Mouse (Mus musculus) cerebellum, adult 2 months (tissue): ENCODE results near the gene Gm11146. TPM values are rescaled to one million over a fixed set of nuclear protein-coding genes. Genes with fewer than 3 reads are reported as not detected.

ENCODE experiments used
- DNase-seq, 2 experiments: peaks; one replicate each; pipeline ENCODE4 v3.0.0; 2021
- H3K27ac ChIP-seq: fragments of 200-500 bp; 2 replicates; pipeline ENCODE4 v1.5.1; 2012; ENCODE audit warnings: low read length, control low read depth, inconsistent platforms; ENCODE audit not compliant: insufficient read depth
- H3K27me3 ChIP-seq: fragments of 200-500 bp; 2 replicates; pipeline ENCODE4 v1.6.1; 2012; ENCODE audit warnings: inconsistent platforms, mild to moderate bottlenecking, low read length, moderate library complexity; ENCODE audit not compliant: control insufficient read depth, insufficient read depth
- H3K4me1 ChIP-seq: fragments of 200-500 bp; 2 replicates; pipeline ENCODE4 v1.6.1; 2011; ENCODE audit warnings: low read length; ENCODE audit not compliant: control insufficient read depth, insufficient read depth
- H3K4me3 ChIP-seq: fragments of 200-500 bp; replicated peaks from 2 replicates; pipeline ENCODE3; 2011; ENCODE audit warnings: mild to moderate bottlenecking, low read depth, low read length, control low read depth; ENCODE audit not compliant: insufficient read depth
- CTCF ChIP-seq: fragments of 200-500 bp; IDR thresholded peaks from 2 replicates; pipeline ENCODE4 v1.5.1; 2011; ENCODE audit warnings: low read depth, mild to moderate bottlenecking, control low read depth, low read length, moderate library complexity, borderline replicate concordance; ENCODE audit not compliant: insufficient read depth
- POLR2A ChIP-seq: fragments of 200-500 bp; IDR thresholded peaks from 2 replicates; pipeline ENCODE4 v1.6.1; 2011; ENCODE audit warnings: low read length, control low read depth, borderline replicate concordance; ENCODE audit not compliant: insufficient read depth
- WGBS: fragments of 180-500 bp; shearing (Covaris S2); methylation state at CpG from one replicate; pipeline ENCODE4 v1.1.7; 2018; 5-methylcytosine and 5-hydroxymethylcytosine counted together
- polyA plus RNA-seq: library from polyadenylated mRNA; depleted of rRNA; stranded (reverse); fragments of >200 nt; gene quantifications from 2 replicates; pipeline ENCODE4 v1.2.3, GENCODE M21; 2012

The Gm11146 gene
- polyA plus RNA-seq, 1 experiment: not detected

DNA sequence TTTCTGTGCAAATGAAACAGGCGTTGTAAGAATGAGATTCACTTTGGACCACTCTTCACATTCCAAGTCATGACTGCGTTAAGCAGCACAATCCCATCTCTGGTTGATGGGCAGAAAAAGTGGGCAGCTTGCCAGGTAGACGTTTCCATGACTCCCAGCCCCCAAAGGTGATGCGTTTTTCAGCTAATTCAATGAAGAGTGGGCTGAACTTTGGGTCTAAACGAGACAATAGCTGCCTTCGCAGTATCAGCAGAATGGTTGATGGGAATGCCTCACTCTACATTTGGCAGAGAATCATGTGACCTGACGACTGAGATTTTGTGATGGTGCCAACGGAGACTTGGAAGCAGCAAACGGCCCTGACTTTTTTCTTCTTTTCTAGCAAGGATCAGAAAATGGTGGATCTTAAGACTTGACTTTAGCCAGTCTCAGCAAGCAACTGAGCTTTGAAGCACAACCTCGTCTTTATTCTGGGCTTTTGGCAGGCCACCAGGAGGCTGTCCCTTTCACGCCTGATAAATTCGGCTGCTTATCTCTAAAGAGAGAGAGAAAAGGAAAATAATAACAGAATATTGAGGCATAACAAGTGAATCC, 8.0 kb downstream of the Gm11146 start:
- H3K27ac ChIP-seq: peak overlapping the region; percentile 77
- DNase-seq: peak; percentile 84
- H3K27me3 ChIP-seq: no peaks in the 10 kb centered on the region
- no peak for TF ChIP-seq CTCF
- peak; percentile 29; the same call in 1 of the 2 replicates for TF ChIP-seq POLR2A
- 3% methylated on average over 12 of the region's 12 CpGs for WGBS
- H3K4me3 ChIP-seq: peak overlapping the region; percentile 86
- H3K4me1 ChIP-seq: no peaks in the 10 kb centered on the region; the same call in 1 of the 2 replicates

DNA sequence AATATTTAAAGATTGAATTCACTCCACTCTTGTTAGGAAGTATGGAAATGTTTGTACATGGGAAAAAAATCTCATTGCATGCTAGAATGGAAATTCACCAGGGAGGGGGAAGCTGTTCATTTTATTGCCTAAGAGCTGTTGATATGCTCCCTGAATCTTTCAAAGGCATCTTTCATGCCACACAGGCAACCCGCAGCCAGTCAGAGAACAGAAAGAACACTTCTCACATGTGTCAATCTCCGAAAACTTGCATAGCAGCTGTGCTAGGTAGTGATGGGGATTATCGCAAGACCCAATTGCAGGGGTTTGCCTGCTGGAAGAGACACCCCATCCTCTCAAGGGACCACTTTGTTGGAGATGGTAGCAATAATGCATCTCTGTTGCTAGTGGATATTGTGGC, 8.9 kb downstream of the Gm11146 start:
- TF ChIP-seq CTCF (no peak), POLR2A (no peak)
- peak overlapping the region; percentile 71; the same call in 1 of the 2 replicates for H3K27ac ChIP-seq
- H3K4me3 ChIP-seq: no peak overlapping the region
- H3K4me1 ChIP-seq: no peaks in the 10 kb centered on the region; the same call in 1 of the 2 replicates
- 51% methylated on average over 3 of the region's 3 CpGs for WGBS
- H3K27me3 ChIP-seq: no peaks in the 10 kb centered on the region
- DNase-seq: peak; percentile 32 to 34

DNA sequence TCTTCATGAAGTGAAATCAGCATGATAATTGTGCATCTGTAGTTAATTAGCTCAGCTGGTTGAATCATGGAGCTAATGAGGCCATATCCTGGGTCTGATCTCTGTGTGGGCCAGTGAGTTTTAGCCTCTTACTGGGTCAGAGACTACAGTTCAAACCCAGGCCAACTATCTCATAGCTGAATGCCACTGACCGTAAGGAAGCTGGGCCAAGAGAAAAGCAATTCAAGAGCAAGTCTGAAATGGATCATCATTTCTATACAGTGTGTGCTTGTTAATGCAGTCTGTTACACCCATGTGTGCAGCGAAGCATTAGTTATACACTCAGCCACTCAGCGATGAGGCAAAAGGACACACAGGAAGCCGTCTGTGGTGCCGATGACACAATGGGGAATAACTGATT, 28.9 kb downstream of the Gm11146 start:
- TF ChIP-seq POLR2A (no peak), CTCF (no peak)
- Histone ChIP-seq H3K4me3 (no peak overlapping the region), H3K4me1 (no peaks in the 10 kb centered on the region), H3K27ac (no peak overlapping the region), H3K27me3 (no peaks in the 10 kb centered on the region)
- WGBS: 73% methylated on average over 5 of the region's 5 CpGs
- DNase-seq: no peak

DNA sequence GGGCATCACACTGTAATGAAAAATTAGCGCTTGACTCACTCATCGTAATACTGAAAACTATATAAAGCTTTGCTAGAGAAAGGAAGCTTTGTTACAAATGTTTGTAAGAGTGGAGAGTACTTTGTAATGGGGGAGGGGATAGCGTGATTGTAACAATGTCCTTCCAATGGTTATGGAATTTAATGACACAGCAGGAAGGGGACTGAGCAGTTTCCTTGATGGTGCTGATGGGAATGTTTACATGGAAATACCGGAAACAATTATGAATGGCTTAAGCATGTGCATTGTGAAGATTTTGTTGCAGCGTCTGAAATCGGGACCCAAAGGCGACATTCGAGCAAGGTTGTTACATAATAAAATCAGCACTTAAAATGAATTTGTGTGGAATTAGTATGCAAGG, 32.4 kb downstream of the Gm11146 start:
- Histone ChIP-seq H3K27ac (no peak overlapping the region), H3K4me1 (no peaks in the 10 kb centered on the region), H3K27me3 (no peaks in the 10 kb centered on the region), H3K4me3 (no peak overlapping the region)
- no peak for TF ChIP-seq CTCF
- TF ChIP-seq POLR2A: no peak
- DNase-seq: no peak
- WGBS: 87% methylated on average over 8 of the region's 8 CpGs

DNA sequence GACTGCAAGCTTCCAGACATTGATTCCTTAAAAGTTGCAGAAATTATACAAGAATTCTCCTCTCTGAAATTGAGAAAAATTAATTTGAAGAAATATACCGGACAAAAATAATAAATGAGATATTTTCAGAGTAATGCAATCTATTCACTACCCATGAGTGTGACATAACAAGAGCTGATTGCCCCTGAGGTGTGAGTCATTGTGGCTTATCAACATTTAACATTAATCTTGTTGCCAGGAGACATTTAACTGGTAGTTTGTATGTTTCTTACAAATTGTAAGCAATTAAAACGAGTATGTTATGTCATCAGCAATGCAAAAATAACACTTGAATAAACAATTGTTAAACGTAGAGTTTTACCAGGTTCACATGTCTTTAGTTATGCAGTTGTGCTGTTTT, 33.5 kb downstream of the Gm11146 start:
- no peak for TF ChIP-seq CTCF
- TF ChIP-seq POLR2A: no peak
- no peak overlapping the region for H3K4me3 ChIP-seq
- H3K27me3 ChIP-seq: no peaks in the 10 kb centered on the region
- 82% methylated on average over 3 of the region's 3 CpGs for WGBS
- DNase-seq: no peak
- H3K27ac ChIP-seq: no peak overlapping the region
- no peaks in the 10 kb centered on the region for H3K4me1 ChIP-seq

DNA sequence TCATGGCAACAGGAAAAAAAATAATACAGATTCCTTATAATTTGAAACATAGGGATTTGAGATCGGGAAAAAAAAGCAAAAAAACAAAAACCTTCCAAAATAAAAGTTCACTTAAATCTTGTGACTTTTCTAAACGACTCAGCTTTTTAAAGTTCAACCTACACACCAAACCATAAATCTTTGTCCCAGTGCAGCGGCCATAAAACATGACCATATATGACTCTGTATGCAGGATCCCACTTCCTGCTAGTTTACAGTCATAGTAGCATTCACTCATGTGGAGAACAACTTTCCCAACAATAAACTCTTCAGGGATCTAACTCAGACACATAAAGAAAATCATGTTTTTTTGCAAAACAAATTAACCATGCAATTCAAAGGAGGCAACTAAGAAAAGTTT, 39.0 kb downstream of the Gm11146 start:
- WGBS: 90% methylated on average over 3 of the region's 3 CpGs
- no peaks in the 10 kb centered on the region for H3K4me1 ChIP-seq
- DNase-seq: no peak
- TF ChIP-seq POLR2A (no peak), CTCF (no peak)
- no peak overlapping the region for H3K4me3 ChIP-seq
- no peaks in the 10 kb centered on the region for H3K27me3 ChIP-seq
- H3K27ac ChIP-seq: no peak overlapping the region

DNA sequence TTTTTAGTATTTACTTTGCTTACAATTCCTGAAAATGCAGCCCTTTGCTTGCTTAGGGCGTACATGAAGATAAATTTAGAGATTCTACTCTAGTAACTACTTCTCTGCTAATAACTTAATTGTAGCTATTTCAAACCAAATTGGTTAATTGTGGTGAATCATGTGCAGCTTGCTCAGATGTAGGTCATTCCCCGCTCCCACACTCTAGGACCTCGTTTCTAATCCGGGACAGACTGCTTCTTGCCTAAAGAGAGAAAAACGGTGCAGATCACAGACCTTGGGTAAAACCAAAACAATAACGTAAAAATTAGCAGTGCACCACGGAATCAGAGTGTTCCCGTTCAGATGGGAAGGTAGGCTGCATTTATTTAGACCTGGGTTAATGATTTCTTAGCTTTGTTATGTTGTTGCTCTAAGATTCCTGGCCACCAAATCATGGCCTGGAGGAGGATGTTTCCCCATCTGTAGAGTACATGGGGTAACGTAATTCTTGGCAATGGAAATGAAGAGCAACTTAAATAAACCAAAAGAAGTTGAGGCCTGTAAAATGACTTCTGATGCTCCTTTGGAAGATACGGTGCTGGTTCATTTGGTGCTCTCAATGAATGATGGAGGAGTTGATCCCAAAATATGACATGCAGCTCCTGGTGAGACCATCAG, 45.3 kb downstream of the Gm11146 start:
- Histone ChIP-seq H3K27ac (no peak overlapping the region), H3K4me3 (no peak overlapping the region), H3K27me3 (no peaks in the 10 kb centered on the region), H3K4me1 (no peaks in the 10 kb centered on the region)
- no peak for TF ChIP-seq CTCF
- no peak for TF ChIP-seq POLR2A
- 76% methylated on average over 10 of the region's 10 CpGs for WGBS
- peak in 1 of 2 experiments; percentile 22 for DNase-seq

DNA sequence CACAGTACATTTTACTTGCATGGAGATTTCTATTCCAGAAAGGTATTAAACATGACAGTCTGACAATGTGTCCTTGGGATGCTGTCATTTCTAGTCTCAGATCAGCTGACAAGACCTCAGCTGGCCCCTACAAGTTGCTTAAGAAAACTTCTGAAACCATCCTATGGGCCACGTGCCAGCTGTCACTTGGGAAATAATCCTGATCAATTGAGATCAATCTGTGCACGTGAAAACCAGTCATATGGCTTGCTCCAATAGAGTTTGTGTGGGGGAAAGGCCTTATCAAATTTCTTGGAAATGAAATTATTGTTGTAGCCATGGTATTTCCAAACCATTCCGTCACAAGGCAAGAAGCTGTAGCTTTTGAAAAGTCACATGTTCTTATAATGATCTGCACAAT, 50.8 kb downstream of the Gm11146 start:
- no peak overlapping the region for H3K27ac ChIP-seq
- DNase-seq: no peak
- H3K27me3 ChIP-seq: no peaks in the 10 kb centered on the region
- H3K4me1 ChIP-seq: no peaks in the 10 kb centered on the region
- TF ChIP-seq POLR2A: no peak
- TF ChIP-seq CTCF: no peak
- WGBS: 54% methylated on average over 3 of the region's 3 CpGs
- no peak overlapping the region for H3K4me3 ChIP-seq
